Mouse (Mus musculus) embryo, embryonic 9.5 days (tissue): ENCODE measurements around the gene Gm43518.
A peak's percentile ranks its signal among the peaks of the same experiment; 100 is the strongest.

Experiments used
- DNase-seq: peaks from one replicate; pipeline ENCODE4 v3.0.0-alpha.2; 2017; ENCODE audit errors: extremely low spot score

Gm43518 gene

GRCm38 (mm10) chr5:123927118-123927517 is at the start of gene Gm43518:
Gene Gm43518 (plus strand): TSS chr5:123927418.
- no peak for DNase-seq

DNA sequence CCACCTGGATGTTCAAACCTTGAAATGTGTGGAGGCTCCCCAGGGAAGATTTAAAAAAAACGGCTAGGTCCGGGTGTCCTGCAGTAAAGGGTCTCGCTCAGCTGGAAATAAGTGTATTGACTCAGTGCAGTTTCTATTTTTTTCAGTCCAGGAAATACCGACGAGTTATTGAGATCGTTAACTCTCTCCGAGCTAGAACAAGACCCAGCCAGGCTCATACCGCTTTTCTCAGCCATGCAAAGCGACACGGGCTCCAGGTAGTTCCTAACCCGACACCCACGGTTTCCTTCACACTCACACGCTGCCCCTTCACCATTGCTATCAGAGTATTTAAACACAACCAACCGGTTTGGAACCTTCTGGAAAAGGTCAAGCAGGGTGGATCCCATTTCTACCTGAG is 49.2 kb upstream of the Gm43518 start:
- no peak for DNase-seq

GRCm38 (mm10) chr5:123879928-123880327 is 47.3 kb upstream of the Gm43518 start, which contains the start of gene Hcar1:
Gene Hcar1 (minus strand): TSS chr5:123880020.
- DNase-seq, result no peak

- no peak for DNase-seq
Observed at GRCm38 (mm10) chr5:123880778-123881177, 46.4 kb upstream of the Gm43518 start.

DNA sequence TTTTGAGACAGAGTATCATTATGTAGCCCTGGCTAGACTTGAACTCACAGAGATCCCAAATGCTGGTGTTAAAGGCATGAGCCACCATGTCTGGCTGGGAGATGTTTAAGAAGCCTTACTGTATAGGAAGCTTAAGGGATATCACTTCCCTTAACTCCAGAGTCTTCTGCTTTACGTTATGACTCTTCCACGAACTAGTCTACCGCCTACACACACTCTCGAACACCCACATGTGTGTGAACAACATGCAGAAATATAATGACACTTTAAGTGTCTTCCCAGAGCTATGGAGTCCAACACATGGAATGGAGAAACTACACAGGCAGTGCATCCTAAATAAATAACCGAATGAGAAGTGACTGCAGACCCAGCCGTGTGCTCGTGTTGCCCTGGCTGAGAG is 43.3 kb upstream of the Gm43518 start:
- no peak for DNase-seq

DNA sequence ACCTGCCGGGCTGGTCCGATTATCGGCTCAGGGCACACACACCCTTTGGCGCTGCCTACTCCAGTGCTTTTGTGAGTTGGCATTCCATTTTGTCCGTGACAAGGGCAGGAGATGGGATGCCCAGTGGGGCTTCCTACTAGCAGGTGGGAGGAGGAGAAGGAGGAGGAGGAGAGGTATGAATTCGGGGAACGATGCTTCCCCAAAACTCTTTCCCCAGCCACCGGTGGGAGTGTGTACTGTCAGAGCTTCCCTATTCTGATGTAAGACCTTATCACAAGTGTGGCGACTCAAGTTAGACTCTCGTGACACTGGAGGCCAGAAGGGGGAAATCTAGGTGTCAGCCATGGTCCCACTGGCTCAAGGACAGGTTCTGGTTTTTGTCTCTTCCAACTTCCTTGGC is 42.9 kb upstream of the Gm43518 start:
- DNase-seq, result no peak

DNA sequence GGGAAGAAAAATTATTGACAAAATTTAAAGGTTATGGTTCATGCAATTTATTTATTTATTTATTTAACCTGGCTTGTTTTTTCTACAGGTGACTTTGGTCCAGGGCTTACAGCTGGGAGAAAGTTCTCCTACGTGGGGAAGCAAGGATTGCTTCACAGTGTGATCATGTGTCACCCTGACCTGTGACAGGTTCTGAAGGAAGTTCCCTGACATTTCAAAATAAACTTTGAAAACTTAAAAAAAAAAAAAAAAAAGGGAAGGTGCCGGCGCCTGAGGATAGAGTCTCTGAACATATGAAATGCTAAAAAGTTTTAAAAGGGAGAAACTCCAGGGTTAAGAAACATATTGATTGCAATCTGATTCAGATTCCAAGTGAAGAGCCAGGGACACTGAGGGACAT is 40.9 kb upstream of the Gm43518 start:
- DNase-seq, result no peak

DNA sequence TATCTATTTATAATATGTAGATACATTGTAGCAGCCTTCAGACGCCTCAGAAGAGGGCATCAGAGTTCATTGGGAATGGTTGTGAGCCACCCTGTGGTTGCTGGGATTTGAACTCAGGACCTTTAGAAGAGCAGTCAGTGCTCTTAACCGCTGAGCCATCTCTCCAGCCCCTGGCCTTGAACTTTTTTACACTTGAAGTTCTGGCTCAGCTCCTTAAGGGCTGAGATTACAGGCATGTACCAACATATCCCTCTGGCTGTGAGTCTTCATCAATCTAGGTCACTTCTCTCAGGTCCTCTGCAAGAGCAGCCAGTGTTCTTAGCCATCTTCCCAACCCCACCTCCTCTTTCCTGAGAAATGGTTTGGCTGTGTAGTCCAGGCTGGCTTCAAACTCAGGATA is 36.9 kb upstream of the Gm43518 start:
- no peak for DNase-seq

DNA sequence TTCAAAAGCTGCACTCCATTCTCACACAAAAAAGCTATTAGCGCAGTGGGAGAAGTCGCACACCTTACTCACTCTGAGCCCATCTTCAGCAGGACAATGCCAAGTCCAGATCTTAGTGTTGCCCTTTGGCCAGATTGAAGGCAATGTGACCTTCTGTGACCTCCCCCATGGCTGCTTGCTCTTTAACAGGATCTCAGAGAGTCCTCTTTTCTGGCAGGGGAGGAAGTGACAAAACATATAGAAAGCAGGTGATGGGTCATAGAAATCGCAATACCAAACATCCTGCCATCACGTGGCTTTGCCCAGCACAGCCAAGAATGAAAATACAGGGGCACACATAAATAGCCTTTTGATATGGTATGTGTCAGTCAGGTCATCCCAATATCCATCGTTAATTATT is 36.2 kb upstream of the Gm43518 start:
- DNase-seq, result no peak

- peak; percentile 20 for DNase-seq
Observed at GRCm38 (mm10) chr5:123891669-123892068, 35.5 kb upstream of the Gm43518 start.

DNA sequence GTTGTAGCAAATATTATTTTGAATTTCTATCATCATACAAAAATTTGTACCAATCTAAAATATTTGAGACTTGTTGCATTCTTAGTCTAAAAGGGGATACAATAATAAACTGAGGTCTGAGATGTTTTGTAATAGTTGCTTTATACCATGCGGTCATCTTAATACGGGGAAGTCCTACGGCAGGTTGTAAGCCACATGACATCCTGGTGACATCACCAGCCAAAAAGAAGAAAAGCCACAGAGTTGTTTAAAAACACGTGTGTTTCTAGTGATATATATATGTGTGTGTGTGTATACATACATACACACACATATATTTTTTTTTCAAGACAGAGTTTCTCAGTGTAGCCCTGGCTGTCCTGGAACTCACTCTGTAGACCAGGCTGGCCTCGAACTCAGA is 33.7 kb upstream of the Gm43518 start:
- DNase-seq, result no peak

GRCm38 (mm10) chr5:123896395-123896794 is 30.8 kb upstream of the Gm43518 start:
- no peak for DNase-seq

DNA sequence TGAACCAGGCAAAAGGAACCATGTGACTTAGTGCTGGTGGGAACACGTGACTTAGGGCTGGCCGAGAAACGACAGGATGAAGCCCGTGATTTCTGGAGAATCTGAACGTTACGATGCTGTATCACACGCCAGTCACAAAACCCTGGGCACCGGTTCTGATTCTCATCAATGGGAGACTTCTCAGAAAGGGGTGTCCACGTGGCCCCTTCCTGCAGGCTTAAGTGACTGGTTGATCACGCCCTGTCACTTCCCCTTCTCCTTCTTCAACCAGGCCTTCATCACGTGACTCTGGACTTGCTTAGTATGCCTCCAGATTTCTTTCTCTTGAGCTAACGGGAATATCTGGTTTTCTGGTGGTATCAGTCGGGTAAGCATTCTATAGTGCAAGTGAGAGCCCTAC is 29.9 kb upstream of the Gm43518 start:
- no peak for DNase-seq

DNA sequence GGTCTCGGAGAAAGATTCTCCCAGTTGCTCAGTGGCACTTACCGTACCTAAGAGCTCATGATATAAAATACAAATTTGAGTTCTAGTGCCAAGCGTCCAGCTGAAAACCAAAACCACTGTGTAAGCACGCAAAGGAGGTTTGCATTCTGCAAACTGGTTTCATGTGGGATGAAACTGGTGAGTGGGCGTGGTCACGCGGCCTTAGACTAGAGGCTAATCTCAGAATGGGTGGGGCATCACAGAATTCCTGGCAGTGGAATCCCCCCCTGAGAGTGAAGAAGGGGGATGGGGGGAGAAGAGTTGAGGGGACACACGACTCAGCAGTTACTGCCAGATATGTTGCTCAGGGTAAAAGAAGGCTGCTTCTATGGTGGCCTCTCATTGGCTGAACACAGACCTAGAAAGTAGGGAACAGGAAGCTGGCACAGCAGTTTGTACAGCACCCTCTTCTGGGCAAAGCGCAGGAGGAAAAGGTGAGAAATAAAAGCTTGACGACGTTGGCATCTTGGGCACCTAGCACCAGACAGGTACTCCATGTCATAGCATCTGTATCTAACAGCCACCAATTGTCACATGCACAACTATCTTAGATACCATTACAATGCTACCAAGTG is 23.1 kb upstream of the Gm43518 start:
- DNase-seq, result no peak

GRCm38 (mm10) chr5:123906146-123906975 is 20.9 kb upstream of the Gm43518 start:
- DNase-seq, result no peak

- DNase-seq, result peak; percentile 100
Observed at GRCm38 (mm10) chr5:123906976-123907630, 20.1 kb upstream of the Gm43518 start, which contains the start of gene Denr. Gene Denr (plus strand): TSS chr5:123907175.

DNA sequence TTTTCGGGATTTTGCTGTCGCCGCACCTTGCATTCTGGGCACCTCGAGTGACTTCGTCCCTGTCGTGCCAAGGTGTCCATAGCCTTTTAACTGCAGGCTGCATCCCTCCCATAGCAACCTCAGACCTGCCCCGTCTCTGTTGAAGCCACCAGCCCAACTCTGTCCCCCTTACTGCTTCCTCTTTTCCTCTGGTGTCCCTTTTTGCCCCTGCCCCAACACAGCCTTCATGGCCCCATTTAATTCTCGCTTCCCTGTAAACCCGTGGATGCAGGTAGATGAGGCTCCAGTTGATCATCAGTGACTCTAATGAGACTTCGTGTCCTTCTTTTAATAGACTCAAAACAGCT is 19.6 kb upstream of the Gm43518 start:
- no peak for DNase-seq

- DNase-seq, result no peak
Observed at GRCm38 (mm10) chr5:123914852-123915251, 12.4 kb upstream of the Gm43518 start.

- DNase-seq, result no peak
Observed at GRCm38 (mm10) chr5:123922112-123922511, 5.1 kb upstream of the Gm43518 start.

GRCm38 (mm10) chr5:123930508-123930989 is 3.3 kb downstream of the Gm43518 start, which contains the start of gene Ccdc62:
Gene Ccdc62 (plus strand): TSS chr5:123930679.
- DNase-seq, result peak; percentile 91

- no peak for DNase-seq
Observed at GRCm38 (mm10) chr5:123931131-123931530, 3.9 kb downstream of the Gm43518 start.

DNA sequence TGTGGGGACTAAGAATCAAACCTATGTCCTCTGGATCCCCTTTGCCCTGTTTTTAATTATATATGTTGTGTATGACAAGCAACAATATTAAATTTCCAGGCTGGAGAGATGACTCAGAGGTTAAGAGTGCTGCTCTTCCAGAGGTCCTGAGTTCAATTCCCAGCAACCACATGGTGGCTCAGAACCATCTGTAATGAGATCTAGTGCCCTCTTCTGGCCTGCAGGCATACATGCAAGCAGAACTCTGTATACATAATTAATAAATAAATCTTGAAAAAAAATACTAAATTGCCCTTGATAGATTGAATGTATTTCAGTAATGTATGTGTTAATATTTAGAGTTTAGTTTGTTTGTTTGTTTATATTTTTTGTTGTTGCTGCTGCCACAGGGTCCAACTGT is 5.7 kb downstream of the Gm43518 start:
- DNase-seq, result no peak

- DNase-seq, result no peak
Observed at GRCm38 (mm10) chr5:123933556-123933955, 6.3 kb downstream of the Gm43518 start.
